Mouse (Mus musculus): ENCODE data around the gene Stard8. TPM values are rescaled to one million over a fixed set of nuclear protein-coding genes. Genes with fewer than 3 reads are reported as not detected.

Gene Stard8
- total RNA-seq, 2 experiments from 2014 or later, result 13.3 to 13.5 TPM

DNA sequence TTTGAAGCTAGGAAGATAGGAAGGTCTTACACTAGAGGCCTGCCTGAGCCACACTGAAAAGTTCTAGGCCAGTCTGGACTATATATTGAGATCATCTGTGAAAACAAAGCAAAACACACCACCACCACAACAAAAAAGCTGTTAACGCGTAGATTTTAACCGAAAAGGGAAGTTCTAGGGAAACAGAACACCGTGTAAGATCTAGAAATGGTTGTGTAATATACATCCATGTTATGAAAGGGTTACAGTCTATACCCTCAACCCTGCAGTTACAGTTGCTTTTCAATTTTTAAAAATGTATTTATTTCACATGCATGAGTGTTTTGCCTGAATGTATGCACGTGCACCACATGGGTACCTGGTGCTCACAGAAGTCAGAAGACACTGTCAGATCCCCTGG lies 116.5 kb downstream of the Stard8 start:
- intact Hi-C loops (cut with DNase I), result loop anchor here (5.0 kb wide), 1 partner anchor 132 kb away; no protein-coding TSS in a partner anchor

More for the DNA sequence above, 116.5 kb downstream of the Stard8 start:
- DNase-seq, result no peak

Other genes starting within 250 kb of the Stard8 start
- 1 to 10 TPM; 3.7 to 3.9 TPM for gene Ophn1, start 112.2 kb upstream of the Stard8 start, total RNA-seq (2021)
- gene Yipf6, start 66.9 kb upstream of the Stard8 start, total RNA-seq (2021), result 1 to 10 TPM; 8.7 to 9.0 TPM
- 1 to 10 TPM; 4.5 to 5.8 TPM for gene Efnb1, start 132.9 kb downstream of the Stard8 start, total RNA-seq (2021)

Measured in gastrocnemius, postnatal 36 days (tissue).